ENCODE assay signal across 20 mouse cellular contexts in the genomic region with DNA sequence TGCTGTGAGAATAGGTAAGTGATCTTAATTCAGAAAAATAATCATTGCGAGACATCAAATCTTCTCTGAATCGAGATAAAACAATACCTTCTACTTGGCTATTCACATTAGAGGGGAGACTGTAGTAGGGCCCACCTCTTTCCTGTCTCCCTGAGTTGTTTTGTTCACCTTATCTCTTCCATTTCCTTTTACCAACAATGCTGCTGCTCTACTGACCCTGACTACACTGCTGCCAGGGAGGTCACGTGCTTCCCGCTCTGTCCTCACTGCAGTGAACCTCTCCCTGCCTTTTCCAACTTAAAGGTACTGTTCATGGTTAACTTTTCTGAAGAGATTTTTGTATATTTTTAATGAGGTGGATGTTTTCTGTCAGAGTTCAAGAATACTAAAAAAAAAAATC. TPM values are rescaled to one million over a fixed set of nuclear protein-coding genes. Genes with fewer than 3 reads are reported as not detected.
DNase-seq lines count a peak whose midpoint lies in the region; ATAC-seq and TF ChIP-seq lines count a peak whose summit lies in the region.
"Had no signal": no experiment of that assay in that cellular context is flagged by ENCODE, and none has a peak within 500 bp of the region (broad histone marks: within the 10 kb centered on the region; RNA-seq: fewer than 3 reads in every experiment).

No protein-coding gene starts in this region.

- H3K9me3 ChIP-seq in lung, embryonic 16.5 days (ENCODE audit: control insufficient read depth, low read length) = no peaks in the 10 kb centered on the region
- H3K9me3 ChIP-seq: G1E; hindbrain, embryonic 12.5 days; limb, embryonic 12.5 days; lung, embryonic 15.5 days; neural tube, embryonic 15.5 days had no signal

- H3K27me3 ChIP-seq in lung, embryonic 16.5 days (ENCODE audit: control insufficient read depth, insufficient read depth, low read depth, low read length) = no peaks in the 10 kb centered on the region
- H3K27me3 ChIP-seq: hindbrain, embryonic 12.5 days; limb, embryonic 12.5 days; lung, embryonic 15.5 days; neural tube, embryonic 15.5 days had no signal

- no peak overlapping the region for H3K4me3 ChIP-seq in lung, adult 2 months (replicated peaks; ENCODE audit: extremely low read depth, low read depth, low read length)
- no peak overlapping the region for H3K4me3 ChIP-seq in lung, embryonic 16.5 days (ENCODE audit: low read length)
- H3K4me3 ChIP-seq: hindbrain, embryonic 12.5 days; limb, embryonic 12.5 days; lung, embryonic 15.5 days; neural tube, embryonic 15.5 days had no signal

- peak; percentile 4 to 7 for DNase-seq in lung, adult 18-20 months
- no peak for DNase-seq in lung, adult 2 months
- DNase-seq in liver = peak; percentile 6
- DNase-seq in layer of hippocampus, postnatal 14 days (ENCODE audit: low spot score in 2 of 2) = no peak
- DNase-seq in kidney, adult 8-10 months = no peak
- DNase-seq in gastrocnemius, adult 8-10 months (ENCODE audit: low spot score in 2 of 2) = no peak
- DNase-seq: cerebellum, adult 2 months; cerebellum, postnatal 36 days; kidney, adult 18-20 months; kidney, postnatal 10 days; right cerebral cortex, postnatal 14 days; thymus, adult 2 months had no signal

- no peaks in the 10 kb centered on the region for H3K36me3 ChIP-seq in lung, embryonic 16.5 days (ENCODE audit: control insufficient read depth, insufficient read depth, low read length)
- H3K36me3 ChIP-seq: hindbrain, embryonic 12.5 days; limb, embryonic 12.5 days; lung, embryonic 15.5 days; neural tube, embryonic 15.5 days had no signal

- 0 out of 2 replicates have a peak, but pooled peaks have one; percentile 56 for ATAC-seq in lung, embryonic 16.5 days (ENCODE audit: low read depth)
- no peak for ATAC-seq in erythroblast, adult 5-6 weeks (replicated peaks; ENCODE audit: low FRiP score, poor library complexity, severe bottlenecking)
- ATAC-seq: midbrain, embryonic 16.5 days had no signal

- TF ChIP-seq POLR2A in lung, adult 2 months (IDR thresholded peaks at IDR 0.05; ENCODE audit: borderline replicate concordance, extremely low read depth, low read depth, low read length) = no peak

- H3K4me2 ChIP-seq in lung, embryonic 16.5 days (ENCODE audit: low read depth, low read length) = no peak overlapping the region
- H3K4me2 ChIP-seq: hindbrain, embryonic 12.5 days; limb, embryonic 12.5 days; lung, embryonic 15.5 days; neural tube, embryonic 15.5 days had no signal

- H3K4me1 ChIP-seq in lung, adult 2 months (ENCODE audit: control insufficient read depth, insufficient read depth, low read length) = no peaks in the 10 kb centered on the region
- H3K4me1 ChIP-seq in lung, embryonic 16.5 days (replicated peaks; ENCODE audit: control insufficient read depth, insufficient read depth, low read length) = no peaks in the 10 kb centered on the region
- H3K4me1 ChIP-seq: hindbrain, embryonic 12.5 days; limb, embryonic 12.5 days; lung, embryonic 15.5 days; neural tube, embryonic 15.5 days had no signal

- H3K27ac ChIP-seq in lung, embryonic 16.5 days (ENCODE audit: low read length) = no peak overlapping the region
- H3K27ac ChIP-seq: hindbrain, embryonic 12.5 days; limb, embryonic 12.5 days; lung, embryonic 15.5 days; neural tube, embryonic 15.5 days had no signal

- no peak overlapping the region for H3K9ac ChIP-seq in lung, embryonic 16.5 days (ENCODE audit: low read length)
- H3K9ac ChIP-seq: hindbrain, embryonic 12.5 days; limb, embryonic 12.5 days; lung, embryonic 15.5 days; neural tube, embryonic 15.5 days had no signal

- WGBS in lung, adult 2 months = 63% methylated on average over 4 of the region's 4 CpGs
- 65% methylated on average over 4 of the region's 4 CpGs for WGBS in lung, embryonic 16.5 days

- no peak for TF ChIP-seq CTCF in lung, adult 2 months (IDR thresholded peaks at IDR 0.05; ENCODE audit: insufficient read depth, low read length)

RNA-seq across cellular contexts. Expression of a gene that starts 52.8 kb away (rescaled TPM):
- polyA plus RNA-seq in lung, adult 2 months (2012; rRNA removed) = 8.0 and 18.7 TPM in 2 replicates
- 19.0 and 20.3 TPM in 2 replicates for polyA plus RNA-seq in lung, embryonic 16.5 days (2015; fragmentation: Nextera tagmentation; extraction: Ambion mirVana)
- 10 to 100 TPM; 38.1 to 43.4 TPM for total RNA-seq in layer of hippocampus, postnatal 14 days (2021)
- total RNA-seq in gastrocnemius, adult 8-10 months (2022) = 10 to 100 TPM; 39.4 to 45.6 (median 43.6) TPM
- total RNA-seq in erythroblast, adult 5-6 weeks (2015; ENCODE audit: low replicate concordance) = 0.96 and 22.2 TPM in 2 replicates
- 8.4 and 9.8 TPM in 2 replicates for total RNA-seq in erythroblast, adult 5-6 weeks (2017; ENCODE audit: low replicate concordance)

Comparison
In these comparisons a context has a peak if more than half of its experiments do, and no peak if none do; other contexts are left out.
1. DNase-seq: peak in lung, adult 18-20 months (2 of 2) and liver (single experiment); none in lung, adult 2 months (single experiment), layer of hippocampus, postnatal 14 days (0 of 2), kidney, adult 8-10 months (0 of 2) and gastrocnemius, adult 8-10 months (0 of 2).